Mouse (Mus musculus) frontal cortex, postnatal 36 days (tissue): ENCODE results near the gene Hsh2d.

Experiments
- DNase-seq, 2 experiments: peaks; one replicate each; pipeline ENCODE4 v3.0.0; 2022; ENCODE audit warnings: low spot score in 2 of 2

Gene Hsh2d

GRCm38 (mm10) chr8:72189417-72190214, at the start of gene Hsh2d:
Hsh2d (plus strand) TSS chr8:72189638.
- DNase-seq: no peak

- no peak for DNase-seq
Measured at GRCm38 (mm10) chr8:72143256-72143824, 46.1 kb upstream of the Hsh2d start.

GRCm38 (mm10) chr8:72144345-72144975, 45.0 kb upstream of the Hsh2d start:
- DNase-seq: no peak

- no peak for DNase-seq
Measured at GRCm38 (mm10) chr8:72145511-72145910, 43.9 kb upstream of the Hsh2d start.

GRCm38 (mm10) chr8:72146056-72146455, 43.4 kb upstream of the Hsh2d start:
- DNase-seq: no peak

GRCm38 (mm10) chr8:72146556-72146955, 42.9 kb upstream of the Hsh2d start:
- no peak for DNase-seq

GRCm38 (mm10) chr8:72147266-72147665, 42.2 kb upstream of the Hsh2d start:
- no peak for DNase-seq

- DNase-seq: no peak
Measured at GRCm38 (mm10) chr8:72149056-72149455, 40.4 kb upstream of the Hsh2d start.

GRCm38 (mm10) chr8:72151418-72152078, 37.9 kb upstream of the Hsh2d start:
- DNase-seq: no peak

- DNase-seq: no peak
Measured at GRCm38 (mm10) chr8:72153382-72153781, 36.1 kb upstream of the Hsh2d start.

GRCm38 (mm10) chr8:72158096-72158495, 31.3 kb upstream of the Hsh2d start:
- no peak for DNase-seq

GRCm38 (mm10) chr8:72158726-72159125, 30.7 kb upstream of the Hsh2d start:
- no peak for DNase-seq

GRCm38 (mm10) chr8:72160007-72160406, 29.4 kb upstream of the Hsh2d start:
- no peak for DNase-seq

GRCm38 (mm10) chr8:72160707-72161697, 28.4 kb upstream of the Hsh2d start, which contains the start of gene Rab8a:
Rab8a (plus strand) TSS chr8:72161200.
- peak; percentile 100 for DNase-seq

GRCm38 (mm10) chr8:72162821-72163220, 26.6 kb upstream of the Hsh2d start:
- no peak for DNase-seq

GRCm38 (mm10) chr8:72169098-72169668, 20.3 kb upstream of the Hsh2d start:
- no peak for DNase-seq

GRCm38 (mm10) chr8:72169681-72170249, 19.7 kb upstream of the Hsh2d start:
- DNase-seq: no peak

GRCm38 (mm10) chr8:72177346-72177925, 12.0 kb upstream of the Hsh2d start:
- peak; percentile 72 to 78 for DNase-seq

- no peak for DNase-seq
Measured at GRCm38 (mm10) chr8:72183554-72184202, 5.8 kb upstream of the Hsh2d start.
